Mouse (Mus musculus) lung, postnatal 0 days (tissue): ENCODE data around the gene Phyhipl.

Experiments
- CTCF ChIP-seq: IDR thresholded peaks from 2 replicates; pipeline ENCODE4 v1.5.1; 2016; ENCODE audit warnings: antibody characterized with exemption, mild to moderate bottlenecking
- EP300 ChIP-seq: IDR thresholded peaks from 2 replicates; pipeline ENCODE4 v1.6.1; 2016; ENCODE audit warnings: antibody characterized with exemption, mild to moderate bottlenecking, control low read depth

DNA sequence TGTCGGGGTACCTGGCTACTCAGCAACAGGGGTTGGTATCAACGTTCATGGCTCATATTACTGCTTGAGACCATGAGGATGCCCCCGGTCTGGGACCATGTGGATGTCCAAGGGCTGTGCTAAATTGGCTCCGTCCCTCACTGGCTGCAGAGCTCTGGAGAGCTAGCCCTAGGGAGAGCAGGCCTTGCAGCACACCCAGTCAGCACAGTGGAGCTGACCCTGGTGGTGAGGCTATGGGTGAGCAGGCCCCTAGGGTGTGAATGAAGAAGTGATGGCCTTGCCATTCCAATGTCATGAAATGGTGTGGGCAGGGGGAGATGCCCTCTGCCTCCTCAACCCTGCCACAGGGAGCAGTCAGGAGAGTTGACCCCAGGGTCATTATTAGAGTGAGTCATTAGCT is 27.7 kb upstream of the Phyhipl start:
- TF ChIP-seq EP300 (no peak), CTCF (no peak)
